Mouse (Mus musculus) cortical plate, adult 2 months (tissue): ENCODE results near the gene Vwce. TPM values are rescaled to one million over a fixed set of nuclear protein-coding genes. Genes with fewer than 3 reads are reported as not detected.
A peak's percentile ranks its signal among the peaks of the same experiment; 100 is the strongest.

Source experiments
- H3K27ac ChIP-seq: fragments of 200-500 bp; 2 replicates; pipeline ENCODE4 v1.5.1; 2012; ENCODE audit warnings: low read length, control low read depth, inconsistent platforms; ENCODE audit not compliant: insufficient read depth
- H3K4me1 ChIP-seq: fragments of 200-500 bp; 2 replicates; pipeline ENCODE4 v1.6.1; 2011; ENCODE audit warnings: low read length; ENCODE audit not compliant: control insufficient read depth, insufficient read depth
- H3K4me3 ChIP-seq: fragments of 200-500 bp; 2 replicates; pipeline ENCODE4 v1.5.1; 2011; ENCODE audit warnings: mild to moderate bottlenecking, low read length, control low read depth; ENCODE audit not compliant: insufficient read depth
- CTCF ChIP-seq: fragments of 200-500 bp; IDR thresholded peaks from 2 replicates; pipeline ENCODE4 v1.5.1; 2011; ENCODE audit warnings: mild to moderate bottlenecking, control low read depth, low read length; ENCODE audit not compliant: insufficient read depth; ENCODE audit errors: extremely low read depth
- POLR2A ChIP-seq: fragments of 200-500 bp; IDR thresholded peaks from 2 replicates; pipeline ENCODE4 v1.6.1; 2011; ENCODE audit warnings: mild to moderate bottlenecking, low read length, control low read depth; ENCODE audit not compliant: insufficient read depth; ENCODE audit errors: extremely low read depth
- polyA plus RNA-seq: library from polyadenylated mRNA; depleted of rRNA; stranded (reverse); fragments of >200 nt; gene quantifications from 2 replicates; pipeline ENCODE4 v1.2.3, GENCODE M21; 2012

Vwce gene
- polyA plus RNA-seq, 1 experiment: 0.81 TPM

DNA sequence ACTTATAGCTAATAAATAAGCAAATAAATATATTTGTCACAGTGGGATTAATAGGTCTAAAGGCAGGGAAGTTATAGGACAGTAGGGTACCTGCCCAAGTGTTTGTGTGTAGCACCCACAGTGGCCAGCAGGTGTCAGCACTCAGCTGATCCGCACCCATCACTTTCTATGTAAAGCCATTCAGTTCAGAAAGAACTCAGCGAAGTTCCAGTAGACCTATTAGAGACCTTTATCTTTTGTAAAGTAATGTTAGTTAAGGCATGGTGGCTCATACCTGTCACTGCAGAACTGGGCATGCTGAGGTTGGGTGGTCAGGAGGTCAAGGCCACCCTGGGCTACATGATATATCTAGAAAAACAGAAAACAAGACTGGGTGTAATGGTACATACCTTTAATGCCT, 31.5 kb downstream of the Vwce start:
- Histone ChIP-seq H3K27ac (no peak overlapping the region), H3K4me1 (no peaks in the 10 kb centered on the region), H3K4me3 (no peak overlapping the region)
- peak; percentile 83 for TF ChIP-seq CTCF
- no peak for TF ChIP-seq POLR2A

DNA sequence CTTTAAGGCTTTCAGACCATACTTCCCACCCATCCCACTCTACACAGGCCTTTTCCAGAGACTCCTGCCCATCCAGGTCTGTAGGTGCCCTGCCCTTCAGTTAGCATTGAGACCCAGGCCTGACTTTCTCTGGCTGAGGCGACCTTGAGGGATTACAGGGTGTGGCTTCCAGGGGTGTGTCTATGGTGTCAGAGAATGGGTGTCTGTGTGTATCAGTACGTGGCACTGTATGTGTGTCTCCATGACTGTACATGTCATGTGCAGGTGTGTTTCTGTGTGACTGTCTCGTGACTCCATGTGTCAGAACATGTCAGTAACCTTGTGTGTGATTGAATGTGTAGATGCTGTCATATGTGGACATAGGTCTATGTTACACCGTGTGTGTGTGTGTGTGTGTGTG, 37.3 kb downstream of the Vwce start:
- Histone ChIP-seq H3K4me1 (no peaks in the 10 kb centered on the region), H3K4me3 (no peak overlapping the region), H3K27ac (no peak overlapping the region)
- TF ChIP-seq CTCF (no peak), POLR2A (no peak)

DNA sequence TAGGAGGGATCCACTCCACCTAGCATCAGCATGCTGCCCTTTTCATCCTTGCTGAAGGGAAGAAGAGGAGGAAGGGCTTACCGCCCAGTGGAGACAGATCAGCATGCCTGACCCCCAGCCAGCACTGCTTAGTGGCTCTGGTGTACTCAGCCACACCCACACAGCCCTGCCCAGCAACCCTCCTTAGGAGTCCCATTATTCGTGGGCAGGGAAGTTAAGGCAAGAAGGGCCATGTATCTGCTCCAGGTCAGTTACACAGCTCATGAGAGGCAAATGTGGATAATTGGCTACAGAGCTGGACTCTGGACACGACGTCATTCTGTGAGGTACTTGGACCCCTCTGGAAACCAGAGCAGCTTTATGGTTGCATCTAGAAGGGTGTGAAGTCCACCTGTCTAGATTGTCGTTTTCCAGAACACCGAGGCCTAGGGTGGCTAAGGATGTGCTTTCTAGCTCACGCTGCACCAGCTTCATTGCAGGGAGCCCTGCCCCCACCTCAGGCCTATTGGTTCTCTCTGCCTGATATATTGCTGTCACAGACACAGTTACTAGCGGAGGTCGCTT, 37.9 kb downstream of the Vwce start:
- H3K4me3 ChIP-seq: no peak overlapping the region
- H3K4me1 ChIP-seq: no peaks in the 10 kb centered on the region
- no peak overlapping the region for H3K27ac ChIP-seq
- no peak for TF ChIP-seq CTCF
- no peak for TF ChIP-seq POLR2A

DNA sequence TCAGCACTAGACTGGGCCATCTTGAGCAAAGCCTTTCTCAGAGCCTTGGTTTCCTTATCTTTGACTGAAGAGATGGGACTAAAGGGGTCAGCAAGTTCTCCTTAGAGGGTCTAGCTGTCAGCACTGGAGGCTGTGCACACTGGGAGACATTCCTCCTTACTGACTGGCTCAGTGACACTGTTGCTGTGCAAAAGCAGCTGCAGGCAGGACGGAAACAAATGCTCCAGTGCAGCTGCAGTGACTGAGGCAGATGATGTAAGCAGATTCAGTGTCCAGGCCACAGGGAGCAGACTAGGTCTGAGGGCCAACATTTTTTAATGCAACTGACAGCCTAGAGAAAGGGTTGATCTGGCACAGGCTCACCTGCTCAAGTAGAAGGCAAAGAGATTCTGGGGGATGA, 39.3 kb downstream of the Vwce start:
- Histone ChIP-seq H3K4me3 (no peak overlapping the region), H3K4me1 (no peaks in the 10 kb centered on the region), H3K27ac (no peak overlapping the region)
- TF ChIP-seq CTCF (no peak), POLR2A (no peak)

DNA sequence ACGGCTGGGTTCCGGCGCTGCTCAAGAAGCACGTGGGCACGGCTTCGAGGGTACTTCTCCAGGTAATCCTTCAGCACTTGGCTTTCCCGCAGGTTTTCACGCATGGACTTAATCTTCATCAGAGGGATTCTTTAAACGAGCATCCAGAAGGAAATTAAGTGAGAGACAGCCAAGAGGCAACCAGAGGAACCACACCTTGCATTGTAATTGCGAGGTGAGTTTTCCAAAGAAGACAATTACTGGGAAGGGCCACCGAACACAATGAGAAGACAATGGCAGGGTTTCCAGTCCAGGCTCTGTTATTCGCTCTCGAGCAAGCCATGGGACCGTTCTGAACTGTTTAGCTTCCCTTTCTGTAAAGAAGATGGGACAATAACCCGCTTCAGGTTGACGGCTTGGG, 42.6 kb downstream of the Vwce start:
- no peak for TF ChIP-seq POLR2A
- Histone ChIP-seq H3K4me3 (no peak overlapping the region), H3K4me1 (no peaks in the 10 kb centered on the region), H3K27ac (no peak overlapping the region)

DNA sequence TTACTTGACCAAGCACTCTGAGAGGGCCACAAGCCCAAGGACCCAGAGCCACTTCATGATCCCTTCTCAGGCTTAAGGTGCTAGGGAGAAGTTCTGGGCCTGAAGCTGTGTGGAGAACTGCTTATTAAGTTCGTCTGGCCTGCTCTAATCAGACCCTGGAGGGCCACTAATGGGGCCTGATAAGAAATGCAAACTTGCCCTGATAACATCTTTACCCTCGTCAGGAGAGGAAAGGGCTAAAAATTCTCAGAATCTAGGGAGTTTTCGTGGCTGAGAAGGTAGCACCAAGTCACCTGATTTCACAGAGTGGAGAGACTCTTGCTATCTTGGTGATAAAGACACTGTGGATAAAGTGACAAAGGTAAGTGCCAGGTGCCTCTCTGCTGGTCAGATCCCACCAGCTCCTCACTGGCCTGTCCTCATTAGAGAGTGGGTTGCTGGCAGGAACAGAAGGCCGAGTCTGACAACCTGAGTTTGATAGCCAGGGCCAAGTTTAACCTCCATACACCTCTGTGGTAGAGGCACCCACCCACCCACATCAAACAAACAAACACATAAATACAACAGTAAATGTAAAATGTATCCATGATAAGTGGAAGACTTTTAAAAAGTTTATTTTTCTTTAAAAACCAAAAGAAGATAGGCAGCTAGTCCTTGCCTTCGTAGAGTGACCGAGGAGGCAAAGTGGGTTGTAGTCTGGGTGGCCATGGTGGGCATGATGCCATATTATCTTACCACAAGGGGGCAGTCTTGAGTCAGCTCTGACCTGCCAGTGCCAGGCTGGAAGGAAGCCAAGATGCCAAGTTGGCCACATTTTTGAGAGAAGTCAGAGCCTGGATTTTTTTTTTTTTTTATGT, 44.1 kb downstream of the Vwce start, which contains the start of gene Pga5:
TSS of gene Pga5 (minus strand) at position 157 of the 857 bp plus-strand sequence.
- Histone ChIP-seq H3K27ac (no peak within 1 kb of the TSS), H3K4me3 (no peak within 1 kb of the TSS), H3K4me1 (no peaks in the 10 kb centered on the region)
- TF ChIP-seq CTCF: peak; percentile 85
- TF ChIP-seq POLR2A: no peak

DNA sequence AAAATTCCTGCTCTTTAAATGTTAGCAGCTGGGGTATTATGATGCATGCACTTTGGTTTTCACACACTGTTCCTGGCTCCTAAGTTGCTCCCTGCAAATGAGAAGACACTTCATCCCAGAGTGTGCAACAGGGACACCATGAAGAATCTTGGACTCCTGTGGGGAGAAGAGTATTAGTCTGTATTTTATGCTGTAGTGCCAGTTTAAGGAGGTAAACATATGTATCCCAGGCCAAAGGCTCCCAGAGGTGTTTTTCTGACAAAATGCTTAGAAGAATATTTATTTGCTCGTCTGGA, 44.7 kb downstream of the Vwce start:
- no peak for TF ChIP-seq POLR2A
- no peak for TF ChIP-seq CTCF
- Histone ChIP-seq H3K27ac (no peak overlapping the region), H3K4me3 (no peak overlapping the region), H3K4me1 (no peaks in the 10 kb centered on the region)

DNA sequence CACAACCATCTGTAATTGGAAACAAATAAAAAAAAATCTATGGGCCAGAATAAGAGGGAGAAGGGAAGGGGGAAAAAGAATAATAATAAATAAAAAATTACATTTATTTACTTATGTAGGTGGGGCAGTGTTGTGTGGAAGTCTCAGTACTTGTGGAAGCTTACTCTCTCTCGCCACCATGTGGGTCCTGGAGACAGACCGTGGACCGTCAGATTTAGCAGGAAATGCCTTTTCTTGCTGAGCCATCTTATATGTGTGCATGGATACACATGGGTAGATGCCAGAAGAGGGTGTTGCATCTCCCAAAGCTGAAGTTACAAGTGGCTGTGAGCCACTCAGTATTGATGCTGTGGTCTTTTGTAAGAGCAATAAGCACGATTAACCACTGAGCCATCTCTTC, 47.6 kb downstream of the Vwce start:
- TF ChIP-seq CTCF (no peak), POLR2A (no peak)
- Histone ChIP-seq H3K4me3 (no peak overlapping the region), H3K27ac (no peak overlapping the region), H3K4me1 (no peaks in the 10 kb centered on the region)

DNA sequence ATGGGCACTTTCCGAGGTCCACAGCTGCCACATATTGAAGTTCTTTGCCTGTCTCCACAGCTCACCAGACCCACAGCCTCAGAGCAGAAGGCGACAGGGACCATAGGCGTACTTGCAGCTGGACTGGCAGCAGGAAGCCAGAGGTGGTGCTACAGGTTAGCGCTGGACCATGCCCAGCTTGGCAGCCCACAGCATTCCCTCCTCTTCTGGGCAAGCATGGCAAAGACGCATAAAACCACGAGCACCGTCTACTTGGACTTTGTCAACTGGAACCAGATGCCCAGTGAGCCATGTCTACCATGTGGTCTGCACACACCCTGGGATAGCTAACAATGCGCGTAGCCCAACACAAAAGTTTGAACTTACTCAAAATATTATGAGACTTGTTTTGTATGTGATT, 51.1 kb downstream of the Vwce start:
- TF ChIP-seq POLR2A (no peak), CTCF (no peak)
- Histone ChIP-seq H3K27ac (no peak overlapping the region), H3K4me1 (peaks cover 3% of the 10 kb centered on the region; the same call in 1 of the 2 replicates), H3K4me3 (no peak overlapping the region)

DNA sequence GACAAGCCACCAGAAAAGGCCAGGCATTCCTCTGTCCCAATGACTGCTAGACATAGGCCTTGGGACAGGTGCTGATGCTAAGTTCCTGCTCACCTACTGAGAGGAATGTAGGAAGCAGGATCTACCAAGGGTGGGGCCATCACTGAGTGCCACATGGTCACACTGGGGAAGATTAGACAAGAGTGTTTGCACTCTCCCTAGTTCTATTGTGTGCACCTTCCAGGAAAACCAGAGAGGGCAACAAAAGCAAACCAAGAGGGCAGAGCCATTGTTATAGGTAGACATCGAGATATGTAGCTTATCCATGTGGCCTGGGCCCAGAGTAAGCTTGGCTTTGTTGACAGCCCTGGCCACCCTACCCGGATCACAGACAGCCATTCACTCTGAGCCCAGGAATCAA, 51.7 kb downstream of the Vwce start:
- Histone ChIP-seq H3K4me3 (no peak overlapping the region), H3K4me1 (peaks cover 5% of the 10 kb centered on the region; the same call in 1 of the 2 replicates), H3K27ac (no peak overlapping the region)
- TF ChIP-seq POLR2A (no peak), CTCF (no peak)
